Mouse (Mus musculus) C2C12 (cell line): ENCODE data around the gene Prrt3. TPM values are rescaled to one million over a fixed set of nuclear protein-coding genes. Genes with fewer than 3 reads are reported as not detected.

Experiments used
- H3K27me3 ChIP-seq: one replicate; pipeline ENCODE4 v1.6.1; 2011; ENCODE audit not compliant: control insufficient read depth, insufficient read depth, insufficient read length
- H3K36me3 ChIP-seq: one replicate; pipeline ENCODE4 v1.6.1; 2011; ENCODE audit not compliant: control insufficient read depth, insufficient read depth
- H3K4me3 ChIP-seq: one replicate; pipeline ENCODE4 v1.5.1; 2011; ENCODE audit warnings: mild to moderate bottlenecking, control low read depth; ENCODE audit not compliant: poor library complexity, insufficient read depth, severe bottlenecking
- H3K79me2 ChIP-seq: one replicate; pipeline ENCODE4 v1.6.1; 2011; ENCODE audit not compliant: control insufficient read depth, insufficient read depth
- H3K79me3 ChIP-seq: one replicate; pipeline ENCODE4 v1.6.1; 2011; ENCODE audit warnings: low read depth, control low read depth
- H3ac ChIP-seq: one replicate; pipeline ENCODE3; 2011; ENCODE audit warnings: low read depth; ENCODE audit not compliant: control insufficient read depth, insufficient read length
- CEBPB ChIP-seq: IDR thresholded peaks from one replicate; pipeline ENCODE4 v1.6.1; 2011; ENCODE audit warnings: low read depth, mild to moderate bottlenecking, control low read depth, moderate library complexity
- CTCF ChIP-seq: IDR thresholded peaks from one replicate; pipeline ENCODE4 v1.5.1; 2011; ENCODE audit not compliant: control insufficient read depth, insufficient read depth, insufficient read length
- FOSL1 ChIP-seq: IDR thresholded peaks from one replicate; pipeline ENCODE4 v1.8.0; 2011; ENCODE audit warnings: mild to moderate bottlenecking, low read length; ENCODE audit not compliant: poor library complexity, insufficient read depth, severe bottlenecking
- MAX ChIP-seq: IDR thresholded peaks from one replicate; pipeline ENCODE4 v1.6.1; 2011; ENCODE audit warnings: mild to moderate bottlenecking, control low read depth
- MYOD1 ChIP-seq: IDR thresholded peaks from one replicate; pipeline ENCODE4 v1.6.1; 2011; ENCODE audit warnings: low read depth; ENCODE audit not compliant: control insufficient read depth, insufficient read length
- MYOG ChIP-seq: IDR thresholded peaks from one replicate; pipeline ENCODE4 v1.6.1; 2011; ENCODE audit not compliant: control insufficient read depth, insufficient read length; ENCODE audit errors: extremely low read depth
- USF1 ChIP-seq: IDR thresholded peaks from one replicate; pipeline ENCODE4 v1.6.1; 2011; ENCODE audit warnings: low read depth, mild to moderate bottlenecking, control low read depth, moderate library complexity
- polyA plus RNA-seq: library from polyadenylated mRNA; unstranded; fragments of >200 nt; fragmentation: generic; extraction: Trizol; gene quantifications from one replicate; pipeline ENCODE4 v1.2.1, GENCODE M21; 2012; ENCODE audit warnings: missing spikeins

Prrt3 gene
- polyA plus RNA-seq, 1 experiment = 0.04 TPM

DNA sequence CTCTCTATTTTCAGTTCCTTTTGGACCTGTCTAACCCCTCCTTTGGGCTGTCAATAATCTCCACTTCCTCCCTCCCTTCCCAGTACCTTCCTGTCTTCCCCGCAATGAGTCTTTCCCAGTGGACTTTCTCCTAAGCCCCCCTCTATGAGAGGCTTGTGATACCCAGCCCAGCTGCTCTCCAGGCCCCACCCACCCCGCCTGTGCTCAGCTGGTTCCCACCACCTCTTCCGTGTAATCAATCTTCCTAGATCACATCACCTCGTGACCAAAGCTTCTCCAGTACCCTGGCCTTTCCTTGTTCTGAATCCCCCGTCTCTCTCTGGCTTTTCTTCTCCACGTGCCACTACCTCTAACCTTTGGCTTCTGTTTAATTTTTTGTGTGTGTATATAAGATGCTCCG is 24.4 kb downstream of the Prrt3 start:
- Histone ChIP-seq H3K79me3 (no peaks in the 10 kb centered on the region), H3ac (no peak overlapping the region), H3K79me2 (no peaks in the 10 kb centered on the region), H3K4me3 (no peak overlapping the region), H3K36me3 (no peaks in the 10 kb centered on the region), H3K27me3 (no peaks in the 10 kb centered on the region)
- TF ChIP-seq CEBPB (no peak), MYOG (no peak)

- Histone ChIP-seq H3K79me3 (peaks cover 1% of the 10 kb centered on the region), H3K27me3 (no peaks in the 10 kb centered on the region), H3K4me3 (no peak overlapping the region), H3ac (no peak overlapping the region), H3K79me2 (no peaks in the 10 kb centered on the region), H3K36me3 (no peaks in the 10 kb centered on the region)
- TF ChIP-seq CEBPB (no peak), CTCF (no peak), USF1 (no peak), MYOD1 (no peak), FOSL1 (no peak), MYOG (no peak), MAX (no peak)
These were observed 28.0 kb downstream of the Prrt3 start for GRCm38 (mm10) chr6:113473715-113474114.

DNA sequence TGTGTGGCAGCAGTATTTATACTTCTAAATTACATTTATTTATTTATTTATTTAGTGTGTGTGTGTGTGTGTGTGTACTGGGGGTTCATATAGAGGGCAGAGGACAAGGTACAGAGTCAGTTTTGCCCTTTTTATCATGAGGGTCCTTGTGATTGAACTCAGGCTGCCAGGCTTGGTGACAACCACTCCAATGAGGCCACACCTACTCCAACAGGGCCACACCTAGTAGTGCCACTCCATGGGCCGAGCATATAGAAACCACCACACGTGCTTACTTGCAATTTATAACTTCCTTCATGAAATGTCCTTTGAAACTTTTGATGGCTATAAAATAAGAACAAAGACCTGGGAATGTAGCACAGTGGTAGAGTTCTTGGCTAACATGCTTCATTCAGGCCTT is 28.5 kb downstream of the Prrt3 start:
- no peak for TF ChIP-seq MYOD1
- TF ChIP-seq MYOG = no peak
- TF ChIP-seq FOSL1 = no peak
- no peak for TF ChIP-seq CEBPB
- TF ChIP-seq USF1 = no peak
- TF ChIP-seq MAX = no peak
- no peak for TF ChIP-seq CTCF
- H3K36me3 ChIP-seq = no peaks in the 10 kb centered on the region
- H3K79me3 ChIP-seq = peaks cover 1% of the 10 kb centered on the region
- H3ac ChIP-seq = no peak overlapping the region
- no peak overlapping the region for H3K4me3 ChIP-seq
- H3K79me2 ChIP-seq = no peaks in the 10 kb centered on the region
- no peaks in the 10 kb centered on the region for H3K27me3 ChIP-seq

- H3ac ChIP-seq = peak overlapping the region; percentile 59
- H3K4me3 ChIP-seq = peak overlapping the region; percentile 39
- no peaks in the 10 kb centered on the region for H3K79me2 ChIP-seq
- H3K79me3 ChIP-seq = peaks cover 1% of the 10 kb centered on the region
- no peaks in the 10 kb centered on the region for H3K27me3 ChIP-seq
- no peak for TF ChIP-seq MAX
- TF ChIP-seq FOSL1 = no peak
- no peak for TF ChIP-seq MYOD1
- TF ChIP-seq MYOG = no peak
- TF ChIP-seq USF1 = no peak
- TF ChIP-seq CEBPB = no peak
- TF ChIP-seq CTCF = no peak
- H3K36me3 ChIP-seq = no peaks in the 10 kb centered on the region
These were observed 29.7 kb downstream of the Prrt3 start for GRCm38 (mm10) chr6:113472061-113472460.

- H3K79me3 ChIP-seq = peaks cover 1% of the 10 kb centered on the region
- no peaks in the 10 kb centered on the region for H3K79me2 ChIP-seq
- no peaks in the 10 kb centered on the region for H3K27me3 ChIP-seq
- TF ChIP-seq MAX (no peak), MYOG (no peak), CEBPB (no peak), MYOD1 (no peak)
- H3K36me3 ChIP-seq = no peaks in the 10 kb centered on the region
- H3ac ChIP-seq = peak within 1 kb of the TSS; percentile 59
- H3K4me3 ChIP-seq = peak within 1 kb of the TSS; percentile 39
These were observed 30.3 kb downstream of the Prrt3 start, which contains the start of gene Il17rc for GRCm38 (mm10) chr6:113471297-113471936. TSS of gene Il17rc (plus strand) at chr6:113471427.

DNA sequence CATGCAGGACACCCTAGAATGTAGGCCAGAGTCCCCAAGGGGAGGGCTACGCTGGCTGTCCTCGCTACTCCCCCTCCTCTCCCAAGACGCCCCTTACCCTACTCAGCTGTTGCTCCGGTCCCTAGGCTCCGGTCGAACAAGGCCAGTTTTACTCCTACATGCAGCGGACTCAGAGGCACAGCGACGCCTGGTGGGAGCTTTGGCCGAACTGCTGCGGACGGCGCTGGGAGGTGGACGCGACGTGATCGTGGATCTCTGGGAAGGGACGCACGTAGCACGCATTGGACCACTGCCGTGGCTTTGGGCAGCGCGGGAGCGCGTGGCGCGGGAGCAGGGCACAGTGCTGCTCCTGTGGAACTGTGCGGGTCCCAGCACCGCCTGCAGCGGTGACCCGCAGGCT is 32.3 kb downstream of the Prrt3 start:
- Histone ChIP-seq H3K36me3 (no peaks in the 10 kb centered on the region), H3ac (peak overlapping the region; percentile 9), H3K4me3 (no peak overlapping the region), H3K79me3 (peaks cover 1% of the 10 kb centered on the region), H3K27me3 (peaks cover 9% of the 10 kb centered on the region), H3K79me2 (no peaks in the 10 kb centered on the region)
- TF ChIP-seq CEBPB = no peak
- peak; percentile 88 for TF ChIP-seq CTCF
